Comparison of ENCODE assay signal across 11 mouse cellular contexts in the genomic region with DNA sequence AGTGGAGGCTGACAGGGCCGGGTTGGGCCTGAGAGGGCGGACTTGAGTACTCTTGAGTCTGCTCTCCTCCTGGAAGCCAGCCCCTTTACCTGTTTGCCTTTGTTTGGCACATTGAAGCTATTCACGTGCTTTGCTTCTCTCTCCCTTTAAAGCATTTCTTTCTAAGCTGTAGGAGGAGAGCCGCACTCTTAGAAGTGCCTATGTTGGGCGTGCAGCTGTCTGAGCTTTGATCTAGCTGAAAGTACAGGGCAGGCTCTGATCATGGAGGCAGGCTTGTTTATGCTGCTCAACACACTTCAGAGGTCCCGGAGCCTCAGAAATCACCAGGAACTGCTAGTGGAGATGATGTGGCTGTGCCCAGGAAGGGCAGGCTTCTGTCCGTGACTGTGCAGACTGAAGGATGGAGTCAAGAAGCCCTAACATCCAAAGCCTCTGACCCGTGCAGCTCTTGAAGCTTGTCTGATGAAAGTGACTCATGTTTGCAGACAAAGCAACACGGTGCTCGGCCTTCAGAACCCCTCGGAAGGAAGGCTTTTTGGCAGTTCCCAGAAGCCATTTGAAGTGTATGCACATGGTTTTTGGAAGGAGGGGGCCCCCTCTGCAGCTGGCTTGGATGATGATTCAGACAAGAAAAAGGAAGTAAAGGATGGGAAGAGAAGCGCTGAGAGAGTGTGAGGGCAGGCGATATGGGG. TPM values are rescaled to one million over a fixed set of nuclear protein-coding genes. Genes with fewer than 3 reads are reported as not detected.
DNase-seq lines count a peak whose midpoint lies in the region; TF ChIP-seq lines count a peak whose summit lies in the region.
"Had no signal": no experiment of that assay in that cellular context is flagged by ENCODE, and none has a peak within 500 bp of the region (broad histone marks: within the 10 kb centered on the region; RNA-seq: fewer than 3 reads in every experiment).

No protein-coding gene starts in this region.

- peaks cover 7% of the 10 kb centered on the region for H3K4me1 ChIP-seq in lung, adult 2 months (ENCODE audit: control insufficient read depth, insufficient read depth, low read length)
- H3K4me1 ChIP-seq in olfactory bulb, adult 2 months (ENCODE audit: control insufficient read depth, insufficient read depth, low read length): peaks cover 21% of the 10 kb centered on the region
- H3K4me1 ChIP-seq: stomach, embryonic 15.5 days had no signal

- intact Hi-C loops in heart, postnatal 10 days (cut with DNase I): no loop called here

- TF ChIP-seq POLR2A in lung, adult 2 months (IDR thresholded peaks at IDR 0.05; ENCODE audit: borderline replicate concordance, extremely low read depth, low read depth, low read length): no peak
- TF ChIP-seq POLR2A in olfactory bulb, adult 2 months (IDR thresholded peaks at IDR 0.05; ENCODE audit: insufficient read depth, low read depth, low read length): no peak

- DNase-seq in CD4-positive helper T cell, adult 2 months (ENCODE audit: low read depth, low spot score): peak; percentile 40
- peak; percentile 82 for DNase-seq in MEL-GATA-1-ER (ENCODE audit: extremely low read depth, low read depth)
- peak; percentile 65 for DNase-seq in lung, adult 2 months
- DNase-seq in right cerebral cortex, adult 18-20 months: no peak
- no peak for DNase-seq in right cerebral cortex, postnatal 4 days
- no peak for DNase-seq in heart, postnatal 10 days
- DNase-seq: kidney, adult 11 months; layer of hippocampus, adult 9-11 months; liver had no signal

- WGBS in lung, adult 2 months: 57% methylated on average over 13 of the region's 13 CpGs
- 49% methylated on average over 13 of the region's 13 CpGs for WGBS in olfactory bulb, adult 2 months

- TF ChIP-seq CTCF in lung, adult 2 months (IDR thresholded peaks at IDR 0.05; ENCODE audit: insufficient read depth, low read length): no peak
- no peak for TF ChIP-seq CTCF in olfactory bulb, adult 2 months (IDR thresholded peaks at IDR 0.05; ENCODE audit: insufficient read depth, low read depth, low read length)

- peak overlapping the region; percentile 80 for H3K27ac ChIP-seq in olfactory bulb, adult 2 months (ENCODE audit: insufficient read depth, low read depth, low read length)
- H3K27ac ChIP-seq: stomach, embryonic 15.5 days had no signal

- no peak overlapping the region for H3K4me3 ChIP-seq in lung, adult 2 months (replicated peaks; ENCODE audit: extremely low read depth, low read depth, low read length)
- H3K4me3 ChIP-seq in olfactory bulb, adult 2 months (ENCODE audit: insufficient read depth, low read depth, low read length): no peak overlapping the region
- H3K4me3 ChIP-seq: stomach, embryonic 15.5 days had no signal

RNA-seq across cellular contexts. Expression of a gene that starts 53.5 kb away (rescaled TPM):
- polyA plus RNA-seq in lung, adult 2 months (2012; rRNA removed): 18.8 and 35.7 TPM in 2 replicates
- not detected in 2 replicates for polyA plus RNA-seq in olfactory bulb, adult 2 months (2012; ENCODE audit: insufficient read depth, insufficient read length, low replicate concordance, missing spikeins)
- 1 to 10 TPM; 4.9 to 5.2 TPM for total RNA-seq in heart, postnatal 10 days (2021)

Comparison
In these comparisons a context has a peak if more than half of its experiments do, and no peak if none do; other contexts are left out.
1. DNase-seq: peak in CD4-positive helper T cell, adult 2 months (single experiment), MEL-GATA-1-ER (single experiment) and lung, adult 2 months (single experiment); none in right cerebral cortex, adult 18-20 months (single experiment), right cerebral cortex, postnatal 4 days (single experiment) and heart, postnatal 10 days (0 of 2).
2. RNA of a gene that starts 53.5 kb away (polyA plus RNA-seq): 18.8 to 35.7 TPM in lung, adult 2 months; not detected in olfactory bulb, adult 2 months; every median in the first group is over 10 times any median in the second.